Mouse (Mus musculus) lung, embryonic 14.5 days (tissue): ENCODE data around the gene Ext2. TPM values are rescaled to one million over a fixed set of nuclear protein-coding genes. Genes with fewer than 3 reads are reported as not detected.
A peak's percentile ranks its signal among the peaks of the same experiment; 100 is the strongest.

Experiments used
- ATAC-seq: fragments of 200-750 bp; cut with Nextera tagmentation; 2 replicates; pipeline ENCODE4 v1.8.0; 2017; ENCODE audit warnings: mild to moderate bottlenecking, moderate TSS enrichment, moderate library complexity; ENCODE audit not compliant: insufficient read depth
- DNase-seq: peaks from one replicate; pipeline ENCODE4 v3.0.0-alpha.2; 2015
- H3K27ac ChIP-seq: fragments of 300-500 bp; sonication (generic); 2 replicates; pipeline ENCODE4 v1.5.1; 2014; ENCODE audit warnings: low read depth, mild to moderate bottlenecking, moderate library complexity
- H3K27me3 ChIP-seq: fragments of 300-500 bp; sonication (generic); 2 replicates; pipeline ENCODE4 v1.6.1; 2014; ENCODE audit warnings: low read length, control low read depth; ENCODE audit not compliant: insufficient read depth
- H3K36me3 ChIP-seq: fragments of 300-500 bp; sonication (generic); 2 replicates; pipeline ENCODE4 v1.6.1; 2014; ENCODE audit warnings: control low read depth; ENCODE audit not compliant: insufficient read depth
- H3K4me1 ChIP-seq: fragments of 300-500 bp; sonication (generic); 2 replicates; pipeline ENCODE4 v1.6.1; 2014; ENCODE audit warnings: antibody characterized with exemption, control low read depth; ENCODE audit not compliant: insufficient read depth
- H3K4me2 ChIP-seq: fragments of 300-500 bp; sonication (generic); 2 replicates; pipeline ENCODE4 v1.6.1; 2014; ENCODE audit warnings: mild to moderate bottlenecking
- H3K4me3 ChIP-seq: fragments of 300-500 bp; sonication (generic); 2 replicates; pipeline ENCODE4 v1.5.1; 2014; ENCODE audit warnings: low read depth, low read length
- H3K9ac ChIP-seq: fragments of 300-500 bp; sonication (generic); 2 replicates; pipeline ENCODE4 v1.6.1; 2014
- H3K9me3 ChIP-seq: fragments of 300-500 bp; sonication (generic); 2 replicates; pipeline ENCODE4 v1.6.1; 2016; ENCODE audit warnings: low read depth, low read length, control low read depth
- CTCF ChIP-seq: IDR thresholded peaks from 2 replicates; pipeline ENCODE4 v1.5.1; 2016; ENCODE audit warnings: antibody characterized with exemption, low read depth
- WGBS: fragments of 180-500 bp; shearing (Covaris S2); extraction: QIAGEN DNeasy Blood & Tissue Kit; methylation state at CpG from one replicate; pipeline ENCODE4 v1.1.7; 2014; 5-methylcytosine and 5-hydroxymethylcytosine counted together
- polyA plus RNA-seq: library from polyadenylated mRNA; unstranded; fragments of >200 nt; fragmentation: Nextera tagmentation; extraction: Ambion mirVana; gene quantifications from 2 replicates; pipeline ENCODE4 v1.2.1, GENCODE M21; 2014

Ext2 gene
- polyA plus RNA-seq, 1 experiment from 2014 or later: 138 TPM

GRCm38 (mm10) chr2:93643403-93643780 lies 179.0 kb downstream of the Ext2 start:
- ATAC-seq (no peak), DNase-seq (no peak)
- 2% methylated on average over 28 of the region's 28 CpGs for WGBS
- Histone ChIP-seq H3K4me2 (peak overlapping the region; percentile 90), H3K27ac (no peak overlapping the region), H3K4me3 (peak overlapping the region; percentile 45), H3K9me3 (no peaks in the 10 kb centered on the region), H3K36me3 (no peaks in the 10 kb centered on the region), H3K27me3 (peaks cover 96% of the 10 kb centered on the region), H3K9ac (no peak overlapping the region), H3K4me1 (no peaks in the 10 kb centered on the region; the same call in none of the 2 replicates)
- no peak for TF ChIP-seq CTCF

- Histone ChIP-seq H3K36me3 (no peaks in the 10 kb centered on the region), H3K4me2 (no peak overlapping the region), H3K4me1 (no peaks in the 10 kb centered on the region), H3K9me3 (no peaks in the 10 kb centered on the region), H3K27ac (no peak overlapping the region), H3K9ac (no peak overlapping the region), H3K4me3 (no peak overlapping the region), H3K27me3 (peaks cover 31% of the 10 kb centered on the region)
- 84% methylated on average over 4 of the region's 4 CpGs for WGBS
- no peak for DNase-seq
- TF ChIP-seq CTCF: no peak
- no peak for ATAC-seq
Observed at GRCm38 (mm10) chr2:93634609-93635008, 187.8 kb downstream of the Ext2 start.

GRCm38 (mm10) chr2:93624665-93625408 lies 197.5 kb downstream of the Ext2 start:
- Histone ChIP-seq H3K36me3 (no peaks in the 10 kb centered on the region), H3K4me3 (no peak overlapping the region), H3K27ac (no peak overlapping the region), H3K9me3 (no peaks in the 10 kb centered on the region), H3K4me1 (no peaks in the 10 kb centered on the region; the same call in 1 of the 2 replicates), H3K27me3 (no peaks in the 10 kb centered on the region), H3K9ac (no peak overlapping the region), H3K4me2 (no peak overlapping the region)
- 47% methylated on average over 13 of the region's 13 CpGs for WGBS
- DNase-seq (no peak), ATAC-seq (no peak)
- no peak for TF ChIP-seq CTCF

GRCm38 (mm10) chr2:93619208-93619849 lies 203.0 kb downstream of the Ext2 start:
- 42% methylated on average over 5 of the region's 5 CpGs for WGBS
- Histone ChIP-seq H3K27ac (no peak overlapping the region), H3K36me3 (no peaks in the 10 kb centered on the region), H3K4me1 (peaks cover 6% of the 10 kb centered on the region; the same call in 1 of the 2 replicates), H3K27me3 (no peaks in the 10 kb centered on the region), H3K9me3 (no peaks in the 10 kb centered on the region), H3K4me3 (no peak overlapping the region), H3K9ac (no peak overlapping the region), H3K4me2 (no peak overlapping the region)
- ATAC-seq (peak; percentile 57; the same call in 1 of the 2 replicates), DNase-seq (peak; percentile 10)
- TF ChIP-seq CTCF: no peak

GRCm38 (mm10) chr2:93618447-93619199 lies 203.7 kb downstream of the Ext2 start:
- no peak overlapping the region for H3K9ac ChIP-seq
- TF ChIP-seq CTCF: no peak
- DNase-seq: peak; percentile 29
- H3K27me3 ChIP-seq: no peaks in the 10 kb centered on the region
- H3K4me2 ChIP-seq: no peak overlapping the region
- ATAC-seq: no peak
- peaks cover 6% of the 10 kb centered on the region; the same call in 1 of the 2 replicates for H3K4me1 ChIP-seq
- H3K27ac ChIP-seq: no peak overlapping the region
- no peak overlapping the region for H3K4me3 ChIP-seq
- no peaks in the 10 kb centered on the region for H3K9me3 ChIP-seq
- 20% methylated on average over 19 of the region's 19 CpGs for WGBS
- no peaks in the 10 kb centered on the region for H3K36me3 ChIP-seq

- Histone ChIP-seq H3K4me1 (peaks cover 6% of the 10 kb centered on the region; the same call in 1 of the 2 replicates), H3K27ac (no peak overlapping the region), H3K9me3 (no peaks in the 10 kb centered on the region), H3K4me2 (no peak overlapping the region), H3K9ac (no peak overlapping the region), H3K36me3 (no peaks in the 10 kb centered on the region), H3K4me3 (no peak overlapping the region), H3K27me3 (no peaks in the 10 kb centered on the region)
- no peak for TF ChIP-seq CTCF
- ATAC-seq (no peak), DNase-seq (no peak)
- 59% methylated on average over 27 of the region's 27 CpGs for WGBS
Observed at GRCm38 (mm10) chr2:93615845-93616689, 206.3 kb downstream of the Ext2 start.
